In the genomic region with DNA sequence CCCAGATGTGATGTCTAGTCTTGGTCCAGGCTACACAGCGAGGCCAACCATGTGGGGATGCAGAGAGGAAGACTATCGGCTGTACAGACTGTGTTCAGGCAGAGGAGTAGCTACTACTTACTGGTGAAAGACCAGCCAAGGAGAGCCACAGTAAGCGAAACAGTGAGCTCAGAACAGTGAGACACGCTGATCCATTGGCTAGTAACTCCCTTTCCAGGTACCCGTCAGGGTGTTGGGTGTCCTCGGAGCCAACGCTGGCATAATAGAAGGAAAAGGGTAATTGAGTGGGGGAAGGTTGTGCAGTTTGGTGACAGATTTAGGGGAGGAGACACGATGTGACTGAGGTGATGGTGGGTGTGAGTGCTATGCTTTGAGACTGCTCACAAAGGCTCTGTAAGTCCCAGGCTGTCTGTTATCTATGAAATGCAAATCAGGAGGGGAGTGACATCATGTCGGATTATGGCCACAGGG, we compare ENCODE assay signal across 17 mouse cellular contexts. TPM values are rescaled to one million over a fixed set of nuclear protein-coding genes. Genes with fewer than 3 reads are reported as not detected.
DNase-seq lines count a peak whose midpoint lies in the region; ATAC-seq and TF ChIP-seq lines count a peak whose summit lies in the region.
"Had no signal": no experiment of that assay in that cellular context is flagged by ENCODE, and none has a peak within 500 bp of the region (broad histone marks: within the 10 kb centered on the region; RNA-seq: fewer than 3 reads in every experiment).

No protein-coding gene starts in this region.

- no peak overlapping the region for H3K9ac ChIP-seq in lung, embryonic 14.5 days
- no peak overlapping the region for H3K9ac ChIP-seq in forebrain, embryonic 14.5 days (ENCODE audit: low read length)
- H3K9ac ChIP-seq in neural tube, embryonic 14.5 days (replicated peaks; ENCODE audit: low read depth, low read length), result no peak overlapping the region
- H3K9ac ChIP-seq: embryonic facial prominence, embryonic 13.5 days; kidney, embryonic 15.5 days; limb, embryonic 12.5 days had no signal

- H3K4me1 ChIP-seq in lung, embryonic 14.5 days (ENCODE audit: insufficient read depth), result 0 out of 2 replicates have a peak, but pooled peaks cover 5% of the 10 kb centered on the region
- H3K4me1 ChIP-seq in lung, adult 2 months (ENCODE audit: control insufficient read depth, insufficient read depth, low read length), result no peaks in the 10 kb centered on the region
- peaks cover 6% of the 10 kb centered on the region; the same call in 1 of the 2 replicates for H3K4me1 ChIP-seq in forebrain, embryonic 14.5 days (ENCODE audit: control insufficient read depth, insufficient read depth, low read length)
- peaks cover 41% of the 10 kb centered on the region for H3K4me1 ChIP-seq in limb, embryonic 10.5 days
- peaks cover 7% of the 10 kb centered on the region; the same call in 1 of the 2 replicates for H3K4me1 ChIP-seq in neural tube, embryonic 14.5 days (ENCODE audit: control insufficient read depth, insufficient read depth, low read length)

- WGBS in lung, embryonic 14.5 days, result 31% methylated on average over 9 of the region's 9 CpGs
- 48% methylated on average over 9 of the region's 9 CpGs for WGBS in lung, adult 2 months
- WGBS in forebrain, embryonic 14.5 days, result 19% methylated on average over 9 of the region's 9 CpGs
- 42% methylated on average over 9 of the region's 9 CpGs for WGBS in limb, embryonic 10.5 days
- WGBS in neural tube, embryonic 14.5 days, result 23% methylated on average over 9 of the region's 9 CpGs

- peak; percentile 18 for DNase-seq in lung, embryonic 14.5 days
- no peak for DNase-seq in lung, adult 2 months
- peak; percentile 83 for DNase-seq in forebrain, embryonic 14.5 days (ENCODE audit: low spot score)
- DNase-seq in limb, embryonic 10.5 days (ENCODE audit: low spot score), result peak; percentile 38
- DNase-seq in frontal cortex, postnatal 36 days (ENCODE audit: low spot score in 2 of 2), result no peak
- DNase-seq: cerebellum, adult 8-10 months; heart, adult 2 months; heart, postnatal 36 days; lung, adult 18-20 months; thymus, postnatal 25 days had no signal

- no peaks in the 10 kb centered on the region for H3K36me3 ChIP-seq in lung, embryonic 14.5 days (ENCODE audit: insufficient read depth)
- no peaks in the 10 kb centered on the region for H3K36me3 ChIP-seq in forebrain, embryonic 14.5 days (ENCODE audit: control insufficient read depth, insufficient read depth, low read length)
- no peaks in the 10 kb centered on the region for H3K36me3 ChIP-seq in limb, embryonic 10.5 days
- no peaks in the 10 kb centered on the region for H3K36me3 ChIP-seq in neural tube, embryonic 14.5 days (ENCODE audit: control insufficient read depth, insufficient read depth, low read length)
- H3K36me3 ChIP-seq: embryonic facial prominence, embryonic 13.5 days; kidney, embryonic 15.5 days; limb, embryonic 12.5 days had no signal

- peaks cover 11% of the 10 kb centered on the region; the same call in 1 of the 2 replicates for H3K27me3 ChIP-seq in lung, embryonic 14.5 days (ENCODE audit: insufficient read depth, low read length)
- no peaks in the 10 kb centered on the region for H3K27me3 ChIP-seq in forebrain, embryonic 14.5 days (replicated peaks; ENCODE audit: control insufficient read depth, insufficient read depth, low read length)
- H3K27me3 ChIP-seq in limb, embryonic 10.5 days (ENCODE audit: low read depth, poor library complexity, severe bottlenecking), result peaks cover 31% of the 10 kb centered on the region
- no peaks in the 10 kb centered on the region for H3K27me3 ChIP-seq in neural tube, embryonic 14.5 days (ENCODE audit: control insufficient read depth, insufficient read depth, low read length)
- H3K27me3 ChIP-seq: CH12.LX had no signal

- no peak overlapping the region for H3K27ac ChIP-seq in lung, embryonic 14.5 days (ENCODE audit: low read depth)
- peak overlapping the region; percentile 15; the same call in 1 of the 2 replicates for H3K27ac ChIP-seq in forebrain, embryonic 14.5 days (ENCODE audit: low read depth, low read length)
- H3K27ac ChIP-seq in limb, embryonic 10.5 days, result 0 out of 2 replicates have a peak overlapping the region, but pooled peaks have one; percentile 44
- H3K27ac ChIP-seq in neural tube, embryonic 14.5 days (ENCODE audit: low read depth, low read length), result peak overlapping the region; percentile 58
- H3K27ac ChIP-seq: embryonic facial prominence, embryonic 13.5 days; heart, adult 2 months; kidney, embryonic 15.5 days; limb, embryonic 12.5 days had no signal

- TF ChIP-seq CTCF in lung, embryonic 14.5 days (IDR thresholded peaks at IDR 0.05; ENCODE audit: low read depth), result no peak
- TF ChIP-seq CTCF in lung, adult 2 months (IDR thresholded peaks at IDR 0.05; ENCODE audit: insufficient read depth, low read length), result no peak

- H3K9me3 ChIP-seq in lung, embryonic 14.5 days (ENCODE audit: low read depth, low read length), result no peaks in the 10 kb centered on the region
- no peaks in the 10 kb centered on the region for H3K9me3 ChIP-seq in forebrain, embryonic 14.5 days (replicated peaks; ENCODE audit: control insufficient read depth, low read length)
- no peaks in the 10 kb centered on the region for H3K9me3 ChIP-seq in limb, embryonic 10.5 days (replicated peaks)
- no peaks in the 10 kb centered on the region for H3K9me3 ChIP-seq in neural tube, embryonic 14.5 days (ENCODE audit: control insufficient read depth, low read length)
- H3K9me3 ChIP-seq: embryonic facial prominence, embryonic 13.5 days; kidney, embryonic 15.5 days; limb, embryonic 12.5 days had no signal

- no peak overlapping the region for H3K4me3 ChIP-seq in lung, embryonic 14.5 days (ENCODE audit: low read depth, low read length)
- no peak overlapping the region for H3K4me3 ChIP-seq in lung, adult 2 months (replicated peaks; ENCODE audit: extremely low read depth, low read depth, low read length)
- H3K4me3 ChIP-seq in forebrain, embryonic 14.5 days (ENCODE audit: low read depth, low read length), result no peak overlapping the region
- no peak overlapping the region for H3K4me3 ChIP-seq in limb, embryonic 10.5 days
- H3K4me3 ChIP-seq in neural tube, embryonic 14.5 days (ENCODE audit: low read depth, low read length), result no peak overlapping the region
- H3K4me3 ChIP-seq: embryonic facial prominence, embryonic 13.5 days; heart, adult 2 months; kidney, embryonic 15.5 days; limb, embryonic 12.5 days had no signal

- peak; percentile 23; the same call in 1 of the 2 replicates for ATAC-seq in lung, embryonic 14.5 days (ENCODE audit: insufficient read depth)
- ATAC-seq in forebrain, embryonic 14.5 days, result peak; percentile 87
- peak; percentile 59; the same call in 1 of the 2 replicates for ATAC-seq in neural tube, embryonic 14.5 days (ENCODE audit: low read depth)
- no peak for ATAC-seq in megakaryocyte progenitor cell, adult 5-6 weeks (replicated peaks; ENCODE audit: poor library complexity)

- TF ChIP-seq POLR2A in lung, adult 2 months (IDR thresholded peaks at IDR 0.05; ENCODE audit: borderline replicate concordance, extremely low read depth, low read depth, low read length), result no peak

- H3K4me2 ChIP-seq in lung, embryonic 14.5 days, result no peak overlapping the region
- H3K4me2 ChIP-seq in forebrain, embryonic 14.5 days (ENCODE audit: low read length), result no peak overlapping the region
- H3K4me2 ChIP-seq in neural tube, embryonic 14.5 days (ENCODE audit: low read depth, low read length), result no peak overlapping the region
- H3K4me2 ChIP-seq: embryonic facial prominence, embryonic 13.5 days; kidney, embryonic 15.5 days; limb, embryonic 12.5 days had no signal

RNA-seq across cellular contexts. Expression of gene Nhlh2, which starts 15.1 kb away (rescaled TPM):
- not detected in 2 replicates for polyA plus RNA-seq in lung, embryonic 14.5 days (2014; fragmentation: Nextera tagmentation; extraction: Ambion mirVana)
- polyA plus RNA-seq in lung, adult 2 months (2012; rRNA removed), result not detected in 2 replicates
- 18.4 and 20.5 TPM in 2 replicates for polyA plus RNA-seq in forebrain, embryonic 14.5 days (2014; fragmentation: Nextera tagmentation; extraction: Ambion mirVana)
- 0.13 and 0.14 TPM in 2 replicates for polyA plus RNA-seq in limb, embryonic 10.5 days (2016; fragmentation: Nextera tagmentation; extraction: Ambion mirVana)
- polyA plus RNA-seq in neural tube, embryonic 14.5 days (2014; fragmentation: Nextera tagmentation; extraction: Ambion mirVana), result 20.8 and 33.7 TPM in 2 replicates
- total RNA-seq in megakaryocyte progenitor cell, adult 5-6 weeks (2015), result not detected in 2 replicates
- total RNA-seq in megakaryocyte progenitor cell, adult 5-6 weeks (2017), result not detected in 2 replicates
- total RNA-seq: CH12.LX; heart, adult 2 months; heart, postnatal 36 days; megakaryocyte, adult 5-6 weeks had no signal
- polyA plus RNA-seq: heart, adult 2 months; kidney, embryonic 15.5 days had no signal

Comparison
In these comparisons a context has a peak if more than half of its experiments do, and no peak if none do; other contexts are left out.
1. DNase-seq: peak in lung, embryonic 14.5 days (single experiment), forebrain, embryonic 14.5 days (single experiment) and limb, embryonic 10.5 days (single experiment); none in lung, adult 2 months (single experiment) and frontal cortex, postnatal 36 days (0 of 2).
2. RNA of gene Nhlh2, which starts 15.1 kb away (polyA plus RNA-seq): 20.8 to 33.7 TPM in neural tube, embryonic 14.5 days and 18.4 to 20.5 TPM in forebrain, embryonic 14.5 days; 0.13 to 0.14 TPM in limb, embryonic 10.5 days, not detected in lung, embryonic 14.5 days and not detected in lung, adult 2 months; every median in the first group is over 10 times any median in the second.